Mouse (Mus musculus): ENCODE measurements around the gene Slc39a5. TPM values are rescaled to one million over a fixed set of nuclear protein-coding genes. Genes with fewer than 3 reads are reported as not detected.

The Slc39a5 gene
- polyA plus RNA-seq (2015; fragmentation: Nextera tagmentation; extraction: Ambion mirVana) = 69.0 and 75.1 TPM in 2 replicates

DNA sequence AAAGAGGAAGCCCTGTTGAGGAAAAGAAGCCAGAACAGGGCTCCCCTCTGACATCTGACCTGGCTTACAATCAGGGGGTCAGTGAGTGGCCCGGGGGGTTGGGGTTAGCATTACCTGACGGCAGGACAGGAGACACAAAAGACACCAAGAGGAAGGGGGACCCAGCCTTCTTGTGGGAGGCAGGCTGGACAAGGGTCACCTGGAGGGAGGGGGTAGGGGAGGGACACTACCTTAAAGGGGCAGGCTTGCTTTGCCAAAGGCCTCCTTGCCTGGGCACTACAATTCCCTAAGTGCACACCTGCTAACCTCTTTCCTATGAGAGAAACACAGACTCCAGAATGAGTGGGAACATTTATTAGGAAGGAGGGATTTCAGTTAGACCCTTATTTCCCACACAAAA lies at the start of gene Slc39a5:
Gene Slc39a5, minus strand, starts transcription at position 174 of the 400 bp plus-strand sequence.
- Histone ChIP-seq H3K4me2 (replicated peaks; ENCODE audit: low read depth, low read length) (peak within 1 kb of the TSS; percentile 31), H3K36me3 (ENCODE audit: insufficient read depth, low read length) (peaks cover 12% of the 10 kb centered on the region; the same call in 1 of the 2 replicates), H3K27ac (ENCODE audit: low read length) (peak within 1 kb of the TSS; percentile 59), H3K9ac (replicated peaks; ENCODE audit: low read length) (peak within 1 kb of the TSS; percentile 25), H3K27me3 (ENCODE audit: insufficient read depth, low read length) (no peaks in the 10 kb centered on the region), H3K4me3 (ENCODE audit: low read length) (peak within 1 kb of the TSS; percentile 25), H3K4me1 (ENCODE audit: insufficient read depth, low read length) (peaks cover 10% of the 10 kb centered on the region), H3K9me3 (ENCODE audit: low read length) (no peaks in the 10 kb centered on the region)
- ATAC-seq (ENCODE audit: low FRiP score, low TSS enrichment) = no peak
- WGBS = 7% methylated on average over 2 of the region's 2 CpGs

DNA sequence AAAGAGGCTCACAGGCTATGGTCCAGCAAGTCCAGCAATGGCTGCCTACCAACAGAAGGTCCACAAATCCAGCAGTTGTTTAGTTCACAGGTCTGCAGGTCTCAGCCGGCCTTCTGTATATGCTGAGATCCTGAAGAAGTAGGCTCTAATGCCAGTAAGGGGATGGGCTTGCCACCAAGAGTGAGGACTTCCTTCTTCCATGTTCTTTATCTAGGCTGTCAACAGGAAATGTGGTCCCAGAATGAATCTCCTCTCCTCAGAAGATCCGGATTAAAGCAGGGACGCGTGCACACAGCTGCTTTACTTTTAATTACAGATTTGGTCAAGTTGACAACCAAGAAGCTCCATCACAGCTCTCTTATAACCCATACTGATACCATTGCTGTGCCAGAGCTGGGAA lies 44.4 kb upstream of the Slc39a5 start:
- H3K4me1 ChIP-seq (ENCODE audit: insufficient read depth, low read length) = peaks cover 7% of the 10 kb centered on the region; the same call in 1 of the 2 replicates
- no peak for ATAC-seq (ENCODE audit: low FRiP score, low TSS enrichment)
- no peak overlapping the region for H3K27ac ChIP-seq (ENCODE audit: low read length)
- H3K9me3 ChIP-seq (ENCODE audit: low read length) = no peaks in the 10 kb centered on the region
- H3K36me3 ChIP-seq (ENCODE audit: insufficient read depth, low read length) = peaks cover 7% of the 10 kb centered on the region; the same call in 1 of the 2 replicates
- H3K4me2 ChIP-seq (replicated peaks; ENCODE audit: low read depth, low read length) = no peak overlapping the region
- no peaks in the 10 kb centered on the region for H3K27me3 ChIP-seq (ENCODE audit: insufficient read depth, low read length)
- no peak overlapping the region for H3K4me3 ChIP-seq (ENCODE audit: low read length)
- 80% methylated on average over 4 of the region's 4 CpGs for WGBS
- H3K9ac ChIP-seq (replicated peaks; ENCODE audit: low read length) = no peak overlapping the region

- H3K27ac ChIP-seq (ENCODE audit: low read length) = 0 out of 2 replicates have a peak overlapping the region, but pooled peaks have one; percentile 1
- H3K36me3 ChIP-seq (ENCODE audit: insufficient read depth, low read length) = peaks cover 17% of the 10 kb centered on the region; the same call in 1 of the 2 replicates
- H3K4me3 ChIP-seq (ENCODE audit: low read length) = no peak overlapping the region
- H3K9me3 ChIP-seq (ENCODE audit: low read length) = no peaks in the 10 kb centered on the region
- peaks cover 17% of the 10 kb centered on the region for H3K4me1 ChIP-seq (ENCODE audit: insufficient read depth, low read length)
- no peak overlapping the region for H3K4me2 ChIP-seq (replicated peaks; ENCODE audit: low read depth, low read length)
- ATAC-seq (ENCODE audit: low FRiP score, low TSS enrichment) = peak; percentile 52
- no peaks in the 10 kb centered on the region for H3K27me3 ChIP-seq (ENCODE audit: insufficient read depth, low read length)
- H3K9ac ChIP-seq (replicated peaks; ENCODE audit: low read length) = no peak overlapping the region
- 32% methylated on average over 6 of the region's 6 CpGs for WGBS
Observed at GRCm38 (mm10) chr10:128444354-128444753, 43.3 kb upstream of the Slc39a5 start.

DNA sequence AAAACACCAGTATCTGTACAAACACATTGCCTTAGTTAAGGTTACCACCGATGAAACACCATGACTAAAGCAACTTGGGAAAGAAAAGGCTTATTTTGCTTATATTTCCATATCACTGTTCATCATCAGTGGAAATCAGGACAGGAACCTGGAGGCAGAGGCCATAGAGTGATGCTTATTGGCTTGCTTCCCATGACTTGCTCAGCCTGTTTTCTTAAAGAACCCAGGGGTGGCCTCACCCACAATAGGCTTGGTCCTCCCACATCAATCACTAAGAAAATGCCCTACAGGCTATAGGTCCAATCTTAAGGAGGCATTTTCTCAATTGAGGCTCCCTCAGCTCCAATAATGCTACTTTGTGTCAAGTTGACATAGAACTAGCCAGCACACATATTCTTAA lies 41.7 kb upstream of the Slc39a5 start:
- no peak for ATAC-seq (ENCODE audit: low FRiP score, low TSS enrichment)
- no peak overlapping the region for H3K4me2 ChIP-seq (replicated peaks; ENCODE audit: low read depth, low read length)
- WGBS = 97% methylated on average over 1 of the region's 1 CpGs
- H3K4me1 ChIP-seq (ENCODE audit: insufficient read depth, low read length) = peaks cover 34% of the 10 kb centered on the region
- peaks cover 26% of the 10 kb centered on the region for H3K36me3 ChIP-seq (ENCODE audit: insufficient read depth, low read length)
- H3K27ac ChIP-seq (ENCODE audit: low read length) = no peak overlapping the region
- no peak overlapping the region for H3K4me3 ChIP-seq (ENCODE audit: low read length)
- H3K9me3 ChIP-seq (ENCODE audit: low read length) = no peaks in the 10 kb centered on the region
- H3K27me3 ChIP-seq (ENCODE audit: insufficient read depth, low read length) = no peaks in the 10 kb centered on the region
- H3K9ac ChIP-seq (replicated peaks; ENCODE audit: low read length) = no peak overlapping the region

DNA sequence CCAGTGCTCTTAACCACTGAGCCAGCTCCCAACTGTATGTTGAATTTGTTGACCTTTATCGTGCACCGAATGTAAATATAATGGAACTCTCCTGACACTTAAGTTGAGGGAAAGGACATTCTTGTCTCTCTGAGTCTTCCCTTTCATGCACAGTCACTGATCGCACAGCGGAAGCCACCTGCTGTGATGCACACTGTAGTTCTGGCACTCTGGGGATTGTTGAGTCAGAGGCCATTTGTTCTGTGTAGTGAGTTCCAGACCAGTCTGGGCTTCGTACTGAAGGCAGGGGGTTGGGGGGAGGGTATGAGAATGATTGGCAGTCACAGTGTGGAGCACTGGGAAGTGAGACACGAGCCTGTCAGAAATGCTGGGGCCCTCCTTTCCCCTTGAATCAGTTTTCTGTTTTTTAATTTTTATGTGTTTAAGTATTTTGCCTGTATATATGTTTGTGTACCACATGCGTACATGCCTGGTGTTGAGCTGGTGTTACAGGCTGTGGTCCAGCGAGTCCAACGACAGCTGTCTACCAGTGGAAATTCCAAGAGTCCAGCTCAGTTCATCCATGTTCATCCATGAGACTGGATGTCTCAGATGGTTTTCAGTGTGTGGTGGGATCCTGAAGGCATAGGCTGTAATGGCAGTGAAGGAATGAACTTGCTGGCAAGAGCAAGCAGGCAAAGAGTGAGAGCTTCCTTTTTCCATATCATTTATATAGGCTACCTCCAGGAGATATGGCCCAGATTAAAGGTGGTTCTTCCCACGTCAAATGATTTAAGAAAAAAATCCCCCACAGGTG lies 40.5 kb upstream of the Slc39a5 start:
- Histone ChIP-seq H3K27me3 (ENCODE audit: insufficient read depth, low read length) (no peaks in the 10 kb centered on the region), H3K4me2 (replicated peaks; ENCODE audit: low read depth, low read length) (no peak overlapping the region), H3K36me3 (ENCODE audit: insufficient read depth, low read length) (peaks cover 37% of the 10 kb centered on the region), H3K9me3 (ENCODE audit: low read length) (no peaks in the 10 kb centered on the region), H3K4me3 (ENCODE audit: low read length) (no peak overlapping the region), H3K9ac (replicated peaks; ENCODE audit: low read length) (no peak overlapping the region), H3K4me1 (ENCODE audit: insufficient read depth, low read length) (peaks cover 35% of the 10 kb centered on the region), H3K27ac (ENCODE audit: low read length) (no peak overlapping the region)
- WGBS = 88% methylated on average over 10 of the region's 10 CpGs
- ATAC-seq (ENCODE audit: low FRiP score, low TSS enrichment) = no peak

DNA sequence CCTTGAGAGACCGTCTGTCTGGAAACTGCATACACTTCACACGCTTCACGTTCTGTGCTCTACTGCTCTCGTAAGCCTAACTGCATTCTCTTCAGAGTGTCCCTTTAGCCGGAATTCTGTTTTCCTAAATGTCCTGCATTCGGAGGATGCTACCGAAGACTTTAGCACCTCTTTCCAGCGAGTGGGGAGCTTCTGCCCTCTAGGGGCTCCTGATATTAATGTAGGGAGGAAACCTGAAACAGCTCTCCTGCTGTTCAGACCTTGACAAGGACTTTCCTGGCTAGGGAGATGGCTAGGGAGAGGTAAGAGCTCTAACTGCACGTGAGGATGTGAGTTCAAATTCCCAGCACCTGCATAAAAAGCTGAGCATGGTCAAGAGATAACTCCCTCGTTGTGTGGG lies 39.4 kb upstream of the Slc39a5 start:
- Histone ChIP-seq H3K9me3 (ENCODE audit: low read length) (no peaks in the 10 kb centered on the region), H3K4me1 (ENCODE audit: insufficient read depth, low read length) (peaks cover 46% of the 10 kb centered on the region), H3K36me3 (ENCODE audit: insufficient read depth, low read length) (peaks cover 47% of the 10 kb centered on the region), H3K27ac (ENCODE audit: low read length) (peak overlapping the region; percentile 84), H3K27me3 (ENCODE audit: insufficient read depth, low read length) (no peaks in the 10 kb centered on the region), H3K9ac (replicated peaks; ENCODE audit: low read length) (no peak overlapping the region), H3K4me3 (ENCODE audit: low read length) (no peak overlapping the region), H3K4me2 (replicated peaks; ENCODE audit: low read depth, low read length) (no peak overlapping the region)
- 29% methylated on average over 10 of the region's 10 CpGs for WGBS
- no peak for ATAC-seq (ENCODE audit: low FRiP score, low TSS enrichment)

- Histone ChIP-seq H3K9ac (replicated peaks; ENCODE audit: low read length) (peak overlapping the region; percentile 48), H3K4me2 (replicated peaks; ENCODE audit: low read depth, low read length) (no peak overlapping the region), H3K9me3 (ENCODE audit: low read length) (no peaks in the 10 kb centered on the region), H3K4me1 (ENCODE audit: insufficient read depth, low read length) (peaks cover 53% of the 10 kb centered on the region), H3K27me3 (ENCODE audit: insufficient read depth, low read length) (no peaks in the 10 kb centered on the region), H3K4me3 (ENCODE audit: low read length) (no peak overlapping the region), H3K27ac (ENCODE audit: low read length) (peak overlapping the region; percentile 84), H3K36me3 (ENCODE audit: insufficient read depth, low read length) (peaks cover 47% of the 10 kb centered on the region)
- WGBS = 35% methylated on average over 10 of the region's 10 CpGs
- ATAC-seq (ENCODE audit: low FRiP score, low TSS enrichment) = peak; percentile 62
Observed at GRCm38 (mm10) chr10:128438675-128439279, 37.7 kb upstream of the Slc39a5 start.

- no peak overlapping the region for H3K4me2 ChIP-seq (replicated peaks; ENCODE audit: low read depth, low read length)
- H3K27ac ChIP-seq (ENCODE audit: low read length) = peak overlapping the region; percentile 59; the same call in 1 of the 2 replicates
- no peaks in the 10 kb centered on the region for H3K9me3 ChIP-seq (ENCODE audit: low read length)
- H3K9ac ChIP-seq (replicated peaks; ENCODE audit: low read length) = no peak overlapping the region
- no peak for ATAC-seq (ENCODE audit: low FRiP score, low TSS enrichment)
- peaks cover 47% of the 10 kb centered on the region for H3K36me3 ChIP-seq (ENCODE audit: insufficient read depth, low read length)
- WGBS = 71% methylated on average over 8 of the region's 8 CpGs
- no peak overlapping the region for H3K4me3 ChIP-seq (ENCODE audit: low read length)
- H3K27me3 ChIP-seq (ENCODE audit: insufficient read depth, low read length) = no peaks in the 10 kb centered on the region
- peaks cover 59% of the 10 kb centered on the region for H3K4me1 ChIP-seq (ENCODE audit: insufficient read depth, low read length)
Observed at GRCm38 (mm10) chr10:128436376-128436775, 35.3 kb upstream of the Slc39a5 start.

GRCm38 (mm10) chr10:128435873-128436272 lies 34.8 kb upstream of the Slc39a5 start:
- H3K27me3 ChIP-seq (ENCODE audit: insufficient read depth, low read length) = no peaks in the 10 kb centered on the region
- 63% methylated on average over 5 of the region's 5 CpGs for WGBS
- H3K9ac ChIP-seq (replicated peaks; ENCODE audit: low read length) = no peak overlapping the region; the same call in 1 of the 2 replicates
- no peak overlapping the region for H3K4me3 ChIP-seq (ENCODE audit: low read length)
- peaks cover 59% of the 10 kb centered on the region for H3K4me1 ChIP-seq (ENCODE audit: insufficient read depth, low read length)
- peaks cover 51% of the 10 kb centered on the region for H3K36me3 ChIP-seq (ENCODE audit: insufficient read depth, low read length)
- no peak for ATAC-seq (ENCODE audit: low FRiP score, low TSS enrichment)
- H3K9me3 ChIP-seq (ENCODE audit: low read length) = no peaks in the 10 kb centered on the region
- peak overlapping the region; percentile 59 for H3K27ac ChIP-seq (ENCODE audit: low read length)
- no peak overlapping the region for H3K4me2 ChIP-seq (replicated peaks; ENCODE audit: low read depth, low read length)

Data from kidney, embryonic 16.5 days (tissue).